Mouse (Mus musculus): ENCODE measurements around the gene Nup107. TPM values are rescaled to one million over a fixed set of nuclear protein-coding genes. Genes with fewer than 3 reads are reported as not detected.
"Not testable (repeated sequence)": the region's sequence is repeated elsewhere in the genome, so short reads cannot be mapped to it uniquely, and the experiment has no call there.

Gene Nup107
- polyA plus RNA-seq, 1 experiment: 1.0 TPM

DNA sequence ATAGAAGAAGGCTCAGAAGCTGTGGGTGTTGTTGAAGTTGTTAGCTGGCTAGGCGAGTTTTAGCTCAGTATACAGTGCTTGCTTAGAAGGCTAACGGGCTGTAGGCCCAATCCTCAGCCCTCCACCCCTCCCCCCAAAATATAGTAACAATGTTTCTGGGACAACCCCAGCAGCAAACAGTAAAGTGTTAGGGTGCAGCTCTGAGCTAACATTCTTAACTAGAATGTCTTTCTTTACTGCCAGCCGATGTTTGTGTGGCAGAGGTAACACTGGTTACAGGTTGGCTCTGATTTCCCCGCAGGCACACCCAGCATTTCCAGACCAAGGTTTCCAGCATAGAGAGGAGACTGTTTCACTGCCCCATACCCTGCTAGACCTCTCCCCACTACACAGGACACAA, 48.6 kb downstream of the Nup107 start:
- Histone ChIP-seq H3K4me1 (ENCODE audit: control insufficient read depth) (peaks cover 18% of the 10 kb centered on the region), H3K4me3 (replicated peaks) (no peak overlapping the region), H3K27me3 (ENCODE audit: control insufficient read depth) (peaks cover 8% of the 10 kb centered on the region), H3K9me3 (ENCODE audit: control insufficient read depth, low read length) (no peaks in the 10 kb centered on the region), H3K36me3 (ENCODE audit: control insufficient read depth) (peaks cover 19% of the 10 kb centered on the region)
- TF ChIP-seq TAL1 (IDR thresholded peaks at IDR 0.05; ENCODE audit: low read length): no peak

DNA sequence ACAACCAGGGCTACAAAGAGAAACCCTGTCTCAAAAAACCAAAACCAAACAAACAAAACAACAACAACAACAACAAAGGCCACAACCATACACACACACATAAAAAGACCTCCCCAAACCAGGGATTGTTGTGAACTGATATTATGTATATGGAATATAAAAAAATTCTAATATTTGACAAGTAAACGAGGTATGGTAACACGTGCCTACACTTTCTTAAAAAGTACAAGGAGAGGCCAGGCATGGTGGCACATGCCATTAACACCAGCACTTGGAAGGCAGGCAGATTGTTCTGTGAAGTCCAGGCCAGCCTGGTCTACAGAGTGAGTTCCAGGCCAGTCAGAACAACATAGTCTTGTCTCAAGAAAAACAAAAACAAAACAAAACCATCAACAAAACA, 49.3 kb downstream of the Nup107 start:
- TF ChIP-seq TAL1 (IDR thresholded peaks at IDR 0.05; ENCODE audit: low read length): no peak
- no peak for TF ChIP-seq GATA1 (IDR thresholded peaks at IDR 0.05; ENCODE audit: low read length)
- H3K36me3 ChIP-seq (ENCODE audit: control insufficient read depth): peaks cover 12% of the 10 kb centered on the region
- H3K4me1 ChIP-seq (ENCODE audit: control insufficient read depth): peaks cover 25% of the 10 kb centered on the region
- no peak overlapping the region for H3K4me3 ChIP-seq (replicated peaks)
- peaks cover 8% of the 10 kb centered on the region for H3K27me3 ChIP-seq (ENCODE audit: control insufficient read depth)
- no peaks in the 10 kb centered on the region for H3K9me3 ChIP-seq (ENCODE audit: control insufficient read depth, low read length)

DNA sequence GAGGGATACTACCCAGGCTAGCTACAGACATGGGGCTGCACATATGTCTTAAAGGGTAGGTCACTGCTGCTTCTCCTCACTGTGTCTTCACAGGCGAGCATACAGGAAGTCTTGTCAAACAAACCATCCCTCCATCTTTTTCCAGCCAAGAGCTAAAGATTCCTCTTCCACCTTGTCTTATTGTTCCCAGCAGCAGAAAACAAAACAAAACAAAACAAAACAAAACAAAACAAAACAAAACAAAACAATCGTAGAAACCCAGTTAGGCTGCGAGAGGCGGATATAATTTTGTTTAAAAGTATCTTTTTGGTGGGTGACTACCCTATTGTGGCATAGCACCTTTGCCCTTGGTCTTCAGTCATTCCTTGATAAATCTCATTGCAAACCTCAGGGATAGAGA, 49.9 kb downstream of the Nup107 start:
- Histone ChIP-seq H3K27me3 (ENCODE audit: control insufficient read depth) (peaks cover 8% of the 10 kb centered on the region), H3K9me3 (ENCODE audit: control insufficient read depth, low read length) (no peaks in the 10 kb centered on the region), H3K4me1 (ENCODE audit: control insufficient read depth) (peaks cover 24% of the 10 kb centered on the region), H3K4me3 (replicated peaks) (no peak overlapping the region), H3K36me3 (ENCODE audit: control insufficient read depth) (peaks cover 9% of the 10 kb centered on the region)
- TF ChIP-seq GATA1 (IDR thresholded peaks at IDR 0.05; ENCODE audit: low read length): no peak
- TF ChIP-seq TAL1 (IDR thresholded peaks at IDR 0.05; ENCODE audit: low read length): no peak

DNA sequence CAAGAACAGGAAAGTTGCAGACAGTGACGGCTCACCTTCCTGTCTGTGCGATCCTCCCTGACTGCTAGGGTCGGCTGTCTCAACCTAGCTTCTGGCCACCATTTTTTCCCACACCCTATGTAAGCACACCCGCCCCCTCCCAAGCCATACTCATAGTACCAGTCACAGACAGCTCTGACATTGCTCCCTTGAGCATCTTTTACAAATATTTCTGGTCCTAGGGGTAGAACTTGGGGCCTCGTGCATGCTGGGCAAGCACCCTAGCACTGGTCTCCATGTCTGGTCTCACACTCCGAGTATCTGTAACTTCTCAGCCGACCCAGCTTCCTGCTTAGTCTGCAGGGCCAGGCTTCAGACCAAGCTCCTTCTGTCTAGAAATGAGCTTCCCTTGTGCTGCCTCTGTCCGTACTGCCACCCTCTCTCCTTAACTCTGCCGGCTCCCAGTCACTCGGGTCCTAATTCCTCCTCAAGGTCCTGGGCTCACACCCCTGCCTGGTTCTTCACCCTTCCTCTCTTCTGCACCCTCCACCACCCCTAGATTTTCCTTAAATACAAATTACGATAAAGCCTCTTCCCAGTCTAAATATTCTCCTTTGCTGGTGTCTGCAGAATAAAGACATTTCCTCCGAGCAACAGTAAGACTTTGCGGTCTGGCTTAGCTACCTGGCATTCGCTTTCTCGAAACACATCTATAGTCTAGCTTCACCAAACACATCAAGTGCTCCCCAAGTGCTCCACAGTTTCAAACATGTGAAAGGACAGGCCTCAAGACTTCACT, 50.6 kb downstream of the Nup107 start:
- H3K36me3 ChIP-seq (ENCODE audit: control insufficient read depth): peaks cover 7% of the 10 kb centered on the region
- peaks cover 23% of the 10 kb centered on the region for H3K4me1 ChIP-seq (ENCODE audit: control insufficient read depth)
- TF ChIP-seq TAL1 (IDR thresholded peaks at IDR 0.05; ENCODE audit: low read length) (no peak), GATA1 (IDR thresholded peaks at IDR 0.05; ENCODE audit: low read length) (no peak)
- H3K9me3 ChIP-seq (ENCODE audit: control insufficient read depth, low read length): no peaks in the 10 kb centered on the region
- peaks cover 8% of the 10 kb centered on the region for H3K27me3 ChIP-seq (ENCODE audit: control insufficient read depth)
- no peak overlapping the region for H3K4me3 ChIP-seq (replicated peaks)

DNA sequence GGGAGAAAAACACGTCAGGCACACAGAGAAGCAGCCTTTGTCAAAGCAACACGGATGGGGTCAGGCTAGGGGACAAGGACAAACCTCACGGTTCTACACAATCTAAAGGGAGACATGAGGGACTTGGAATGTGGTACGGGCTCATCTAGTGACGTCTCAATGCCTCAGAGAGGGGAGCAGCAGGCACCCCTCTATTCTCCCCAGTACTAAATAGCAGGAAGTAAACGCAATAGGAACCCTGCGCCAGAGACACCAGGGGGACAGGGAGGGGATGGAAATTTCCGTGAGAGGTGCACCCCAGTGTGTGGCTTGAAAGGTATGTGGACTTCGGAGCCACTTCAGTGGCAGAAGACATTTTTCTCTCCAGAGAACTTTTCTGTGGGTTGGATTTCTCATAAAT, 51.6 kb downstream of the Nup107 start:
- Histone ChIP-seq H3K27me3 (ENCODE audit: control insufficient read depth) (peaks cover 8% of the 10 kb centered on the region), H3K9me3 (ENCODE audit: control insufficient read depth, low read length) (no peaks in the 10 kb centered on the region), H3K36me3 (ENCODE audit: control insufficient read depth) (peaks cover 7% of the 10 kb centered on the region), H3K4me3 (replicated peaks) (no peak overlapping the region), H3K4me1 (ENCODE audit: control insufficient read depth) (peaks cover 17% of the 10 kb centered on the region)
- no peak for TF ChIP-seq TAL1 (IDR thresholded peaks at IDR 0.05; ENCODE audit: low read length)
- TF ChIP-seq GATA1 (IDR thresholded peaks at IDR 0.05; ENCODE audit: low read length): no peak

DNA sequence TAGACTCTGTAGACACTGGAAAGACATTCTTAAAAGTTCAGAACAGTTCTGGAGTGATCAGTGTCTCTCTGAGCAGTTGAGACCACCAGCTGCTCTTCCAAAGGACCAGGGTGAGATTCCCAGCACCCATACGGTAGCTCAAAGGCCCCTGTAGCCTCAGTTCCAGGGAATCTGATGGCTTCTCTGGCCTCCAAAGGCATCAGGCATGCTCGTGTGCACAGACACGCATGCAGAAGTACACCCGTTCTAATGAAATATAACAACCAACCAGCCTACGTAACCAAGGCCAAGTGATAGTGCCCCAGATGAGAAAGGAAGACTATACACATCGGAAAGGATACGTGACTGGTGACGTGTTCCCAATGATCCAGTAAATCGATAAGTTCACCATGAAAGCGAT, 52.3 kb downstream of the Nup107 start:
- TF ChIP-seq TAL1 (IDR thresholded peaks at IDR 0.05; ENCODE audit: low read length): no peak
- TF ChIP-seq GATA1 (IDR thresholded peaks at IDR 0.05; ENCODE audit: low read length): no peak
- Histone ChIP-seq H3K9me3 (ENCODE audit: control insufficient read depth, low read length) (no peaks in the 10 kb centered on the region), H3K4me3 (replicated peaks) (no peak overlapping the region), H3K36me3 (ENCODE audit: control insufficient read depth) (peaks cover 7% of the 10 kb centered on the region), H3K4me1 (ENCODE audit: control insufficient read depth) (peaks cover 13% of the 10 kb centered on the region), H3K27me3 (ENCODE audit: control insufficient read depth) (peaks cover 4% of the 10 kb centered on the region)

DNA sequence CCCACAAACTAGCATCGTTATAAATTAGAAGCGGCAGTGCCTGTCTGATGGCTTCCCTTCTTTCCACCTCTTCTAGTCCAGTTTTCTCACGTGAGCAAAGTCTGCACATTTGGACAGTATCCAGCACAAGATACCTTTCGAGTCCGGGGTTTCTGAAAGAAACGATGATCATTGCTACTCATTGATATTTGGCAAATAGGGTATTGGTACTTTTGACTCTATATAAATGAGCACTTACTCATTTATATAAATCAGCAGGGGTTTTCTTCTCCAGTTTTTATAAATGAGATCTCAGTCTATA, 52.9 kb downstream of the Nup107 start:
- no peaks in the 10 kb centered on the region for H3K27me3 ChIP-seq (ENCODE audit: control insufficient read depth)
- no peak overlapping the region for H3K4me3 ChIP-seq (replicated peaks)
- peaks cover 11% of the 10 kb centered on the region for H3K4me1 ChIP-seq (ENCODE audit: control insufficient read depth)
- no peak for TF ChIP-seq GATA1 (IDR thresholded peaks at IDR 0.05; ENCODE audit: low read length)
- no peak for TF ChIP-seq TAL1 (IDR thresholded peaks at IDR 0.05; ENCODE audit: low read length)
- peaks cover 7% of the 10 kb centered on the region for H3K36me3 ChIP-seq (ENCODE audit: control insufficient read depth)
- H3K9me3 ChIP-seq (ENCODE audit: control insufficient read depth, low read length): no peaks in the 10 kb centered on the region

DNA sequence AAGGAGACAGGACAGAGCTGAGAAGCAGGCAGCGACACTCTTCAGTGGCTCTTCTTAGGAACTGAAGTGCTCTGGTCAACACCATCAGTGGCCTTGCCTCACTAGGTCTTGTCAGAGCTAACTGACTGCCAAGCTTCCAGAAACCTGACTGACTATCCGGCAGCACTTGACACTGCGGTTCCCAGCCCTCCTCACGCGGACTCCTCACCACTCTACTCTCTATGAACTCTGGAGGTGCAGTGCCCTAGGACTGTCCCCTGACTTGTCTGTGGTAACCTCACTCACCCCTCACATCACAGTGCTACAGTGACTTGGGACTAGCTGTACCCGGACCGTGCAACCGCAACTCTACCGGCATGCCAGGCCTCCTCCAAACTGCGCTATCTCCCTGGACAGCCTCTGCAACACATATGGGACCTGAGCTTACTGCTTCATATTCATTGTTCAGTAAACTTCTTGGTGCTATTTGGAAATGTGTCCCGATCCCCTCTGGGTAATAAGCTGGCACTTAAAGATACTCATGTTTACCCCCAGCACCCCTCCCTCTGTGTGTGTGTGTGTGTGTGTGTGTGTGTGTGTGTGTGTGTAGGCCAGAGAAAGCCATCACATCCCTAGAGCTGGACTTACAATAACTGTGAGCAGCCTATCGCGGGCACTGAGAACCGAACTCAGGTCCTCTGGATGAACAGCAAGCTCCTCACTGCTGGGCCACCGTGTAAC, 53.4 kb downstream of the Nup107 start:
- Histone ChIP-seq H3K4me3 (replicated peaks) (no peak overlapping the region), H3K27me3 (ENCODE audit: control insufficient read depth) (no peaks in the 10 kb centered on the region), H3K36me3 (ENCODE audit: control insufficient read depth) (peaks cover 7% of the 10 kb centered on the region), H3K9me3 (ENCODE audit: control insufficient read depth, low read length) (no peaks in the 10 kb centered on the region), H3K4me1 (ENCODE audit: control insufficient read depth) (peaks cover 11% of the 10 kb centered on the region)
- TF ChIP-seq GATA1 (IDR thresholded peaks at IDR 0.05; ENCODE audit: low read length): no peak
- TF ChIP-seq TAL1 (IDR thresholded peaks at IDR 0.05; ENCODE audit: low read length): no peak

DNA sequence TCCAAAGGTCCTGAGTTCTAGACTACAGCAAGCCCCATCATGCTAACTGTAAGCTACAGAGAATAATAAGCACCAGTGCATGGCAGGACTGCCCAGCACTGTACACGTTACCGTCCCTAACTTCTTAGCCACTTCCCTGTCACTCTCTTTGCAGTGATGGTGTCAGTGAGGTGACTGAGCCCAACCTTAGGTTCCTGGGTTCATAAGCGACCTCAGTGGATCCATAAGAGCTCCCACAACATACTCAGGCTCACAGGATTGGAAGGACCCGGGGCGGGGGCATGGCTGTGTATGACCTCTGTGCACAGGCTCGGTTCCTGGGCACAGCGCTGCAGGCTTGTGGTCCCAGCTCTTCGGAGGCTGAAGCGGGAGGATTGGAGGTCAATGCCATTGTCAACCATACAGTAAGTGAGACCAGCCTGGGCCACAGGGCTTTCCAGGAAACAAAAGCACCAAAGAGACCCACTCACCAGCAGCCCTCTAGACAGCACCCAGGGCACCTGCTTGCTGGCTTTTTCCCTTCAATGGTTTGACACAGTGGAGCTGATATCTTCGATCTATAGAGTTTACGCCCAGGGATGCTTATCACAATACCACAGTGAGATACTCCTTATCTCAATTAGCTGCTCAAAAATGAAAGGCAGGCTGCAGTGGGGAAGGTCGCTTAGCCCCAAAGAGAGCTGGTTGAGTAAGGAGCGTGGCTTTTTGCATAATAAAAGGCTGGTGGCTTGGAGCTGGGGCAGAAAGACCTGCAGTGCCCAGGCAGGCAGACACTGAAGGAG, 54.2 kb downstream of the Nup107 start:
- Histone ChIP-seq H3K36me3 (ENCODE audit: control insufficient read depth) (peaks cover 7% of the 10 kb centered on the region), H3K27me3 (ENCODE audit: control insufficient read depth) (no peaks in the 10 kb centered on the region), H3K4me3 (replicated peaks) (no peak overlapping the region), H3K9me3 (ENCODE audit: control insufficient read depth, low read length) (no peaks in the 10 kb centered on the region), H3K4me1 (ENCODE audit: control insufficient read depth) (peaks cover 12% of the 10 kb centered on the region)
- no peak for TF ChIP-seq GATA1 (IDR thresholded peaks at IDR 0.05; ENCODE audit: low read length)
- no peak for TF ChIP-seq TAL1 (IDR thresholded peaks at IDR 0.05; ENCODE audit: low read length)

DNA sequence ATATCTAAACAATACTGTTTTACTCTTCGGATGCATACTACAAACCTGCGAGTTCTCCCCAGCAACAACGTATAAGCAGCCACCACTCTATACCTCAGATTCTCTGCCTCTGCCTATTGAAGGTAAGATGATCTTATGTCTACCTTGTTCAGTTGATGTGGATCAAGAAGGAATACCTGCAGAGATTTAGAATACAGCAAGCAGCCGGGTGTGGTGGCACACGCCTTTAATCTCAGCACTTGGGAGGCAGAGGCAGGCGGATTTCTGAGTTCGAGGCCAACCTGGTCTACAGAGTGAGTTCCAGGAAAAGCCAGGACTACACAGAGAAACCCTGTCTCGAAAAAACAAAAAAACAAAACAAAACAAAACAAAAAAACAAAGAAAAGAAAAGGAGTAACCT, 55.0 kb downstream of the Nup107 start:
- not testable (repeated sequence) for H3K27me3 ChIP-seq (ENCODE audit: control insufficient read depth); H3K9me3 ChIP-seq (ENCODE audit: control insufficient read depth, low read length); H3K36me3 ChIP-seq (ENCODE audit: control insufficient read depth); H3K4me3 ChIP-seq (replicated peaks)
- H3K4me1 ChIP-seq (ENCODE audit: control insufficient read depth): peaks cover 21% of the 10 kb centered on the region

All from erythroblast, embryonic 14.5 days (primary cell).